Mouse (Mus musculus) forebrain, embryonic 14.5 days (tissue): Measurements from ENCODE around the gene Itpr2. TPM values are rescaled to one million over a fixed set of nuclear protein-coding genes. Genes with fewer than 3 reads are reported as not detected.

Source experiments
- ATAC-seq: fragments of 200-750 bp; cut with Nextera tagmentation; 2 replicates; pipeline ENCODE4 v1.8.0; 2017; ENCODE audit warnings: mild to moderate bottlenecking, moderate library complexity
- DNase-seq: peaks from one replicate; pipeline ENCODE4 v3.0.0-alpha.2; 2015; ENCODE audit warnings: low spot score
- H3K27ac ChIP-seq: fragments of 300-500 bp; sonication (generic); 2 replicates; pipeline ENCODE4 v1.5.1; 2014; ENCODE audit warnings: low read depth, mild to moderate bottlenecking, control low read depth, low read length, moderate library complexity
- H3K27me3 ChIP-seq: fragments of 300-500 bp; sonication (generic); replicated peaks from 2 replicates; pipeline ENCODE4 v1.6.1; 2014; ENCODE audit warnings: low read length, control low read depth, mixed read lengths; ENCODE audit not compliant: control insufficient read depth, insufficient read depth
- H3K36me3 ChIP-seq: fragments of 300-500 bp; sonication (generic); 2 replicates; pipeline ENCODE4 v1.6.1; 2014; ENCODE audit warnings: low read length, control low read depth; ENCODE audit not compliant: control insufficient read depth, insufficient read depth
- H3K4me1 ChIP-seq: fragments of 300-500 bp; sonication (generic); 2 replicates; pipeline ENCODE4 v1.6.1; 2014; ENCODE audit warnings: antibody characterized with exemption, low read length, control low read depth; ENCODE audit not compliant: control insufficient read depth, insufficient read depth
- H3K4me2 ChIP-seq: fragments of 300-500 bp; sonication (generic); 2 replicates; pipeline ENCODE4 v1.6.1; 2014; ENCODE audit warnings: mild to moderate bottlenecking, control low read depth, low read length
- H3K4me3 ChIP-seq: fragments of 300-500 bp; sonication (generic); 2 replicates; pipeline ENCODE4 v1.5.1; 2014; ENCODE audit warnings: low read depth, low read length, control low read depth
- H3K9ac ChIP-seq: fragments of 300-500 bp; sonication (generic); 2 replicates; pipeline ENCODE4 v1.6.1; 2014; ENCODE audit warnings: mild to moderate bottlenecking, low read length, control low read depth, moderate library complexity
- H3K9me3 ChIP-seq: fragments of 300-500 bp; sonication (generic); replicated peaks from 2 replicates; pipeline ENCODE4 v1.6.1; 2016; ENCODE audit warnings: low read length, control low read depth, mixed read lengths; ENCODE audit not compliant: control insufficient read depth
- WGBS: fragments of 180-500 bp; shearing (Covaris S2); extraction: QIAGEN DNeasy Blood & Tissue Kit; methylation state at CpG from one replicate; pipeline ENCODE4 v1.1.7; 2014; 5-methylcytosine and 5-hydroxymethylcytosine counted together
- polyA plus RNA-seq: library from polyadenylated mRNA; unstranded; fragments of >200 nt; fragmentation: Nextera tagmentation; extraction: Ambion mirVana; gene quantifications from 2 replicates; pipeline ENCODE4 v1.2.1, GENCODE M21; 2014

Gene Itpr2
- polyA plus RNA-seq, 1 experiment from 2014 or later, result 2.4 TPM

DNA sequence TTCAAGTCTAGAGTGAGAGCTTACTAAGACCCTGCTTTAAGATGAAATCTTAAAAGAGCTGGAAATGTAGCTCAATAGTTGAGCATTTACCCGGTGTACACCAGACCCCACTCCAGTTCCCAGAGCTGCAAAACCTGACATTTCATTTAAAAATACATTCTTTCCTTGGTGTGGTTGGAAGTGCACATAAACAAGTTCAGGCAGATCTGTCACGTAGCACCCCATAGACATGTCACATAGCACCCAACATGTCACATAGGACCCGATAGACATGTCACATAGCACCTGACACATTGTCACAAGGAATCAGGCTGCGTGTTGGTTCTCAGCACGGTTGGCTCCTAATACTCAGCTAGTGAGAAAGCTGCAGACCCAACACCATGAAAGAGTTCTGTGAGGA is 33.5 kb upstream of the Itpr2 start:
- Histone ChIP-seq H3K27me3 (no peaks in the 10 kb centered on the region), H3K4me2 (no peak overlapping the region), H3K9me3 (no peaks in the 10 kb centered on the region), H3K4me1 (no peaks in the 10 kb centered on the region), H3K4me3 (no peak overlapping the region), H3K9ac (no peak overlapping the region), H3K27ac (no peak overlapping the region), H3K36me3 (no peaks in the 10 kb centered on the region)
- 96% methylated on average over 5 of the region's 5 CpGs for WGBS
- no peak for ATAC-seq
- no peak for DNase-seq

DNA sequence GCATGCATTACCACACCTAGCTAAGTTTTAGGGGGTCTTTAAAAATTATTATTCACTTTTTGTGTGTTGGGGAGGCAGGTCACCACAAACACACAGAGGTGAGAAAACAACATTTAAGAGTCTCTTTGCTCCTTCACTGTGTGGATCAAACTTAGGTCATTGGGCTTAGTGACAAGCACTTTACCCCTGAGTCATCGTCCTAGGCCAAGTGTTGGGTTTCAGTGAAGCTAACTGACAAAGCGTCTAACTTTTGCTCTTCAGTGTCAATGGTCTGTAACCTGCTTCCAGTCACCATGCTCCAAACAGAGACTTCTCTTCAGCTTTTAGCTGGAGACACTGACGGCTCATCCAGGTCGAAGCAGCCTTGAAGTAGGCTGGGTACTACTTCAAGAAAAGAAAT is 31.1 kb upstream of the Itpr2 start:
- no peaks in the 10 kb centered on the region for H3K9me3 ChIP-seq
- no peak overlapping the region for H3K4me3 ChIP-seq
- H3K36me3 ChIP-seq, result no peaks in the 10 kb centered on the region
- no peak for ATAC-seq
- no peaks in the 10 kb centered on the region for H3K4me1 ChIP-seq
- H3K27ac ChIP-seq, result no peak overlapping the region
- DNase-seq, result no peak
- H3K9ac ChIP-seq, result no peak overlapping the region
- no peaks in the 10 kb centered on the region for H3K27me3 ChIP-seq
- H3K4me2 ChIP-seq, result no peak overlapping the region
- 91% methylated on average over 4 of the region's 4 CpGs for WGBS

- H3K9ac ChIP-seq, result no peak overlapping the region
- no peaks in the 10 kb centered on the region for H3K27me3 ChIP-seq
- H3K4me3 ChIP-seq, result no peak overlapping the region
- H3K4me1 ChIP-seq, result no peaks in the 10 kb centered on the region
- DNase-seq (no peak), ATAC-seq (no peak)
- H3K27ac ChIP-seq, result no peak overlapping the region
- no peaks in the 10 kb centered on the region for H3K36me3 ChIP-seq
- WGBS, result 89% methylated on average over 5 of the region's 5 CpGs
- H3K4me2 ChIP-seq, result no peak overlapping the region
- no peaks in the 10 kb centered on the region for H3K9me3 ChIP-seq
Observed at GRCm38 (mm10) chr6:146530769-146531168, 28.7 kb upstream of the Itpr2 start.

DNA sequence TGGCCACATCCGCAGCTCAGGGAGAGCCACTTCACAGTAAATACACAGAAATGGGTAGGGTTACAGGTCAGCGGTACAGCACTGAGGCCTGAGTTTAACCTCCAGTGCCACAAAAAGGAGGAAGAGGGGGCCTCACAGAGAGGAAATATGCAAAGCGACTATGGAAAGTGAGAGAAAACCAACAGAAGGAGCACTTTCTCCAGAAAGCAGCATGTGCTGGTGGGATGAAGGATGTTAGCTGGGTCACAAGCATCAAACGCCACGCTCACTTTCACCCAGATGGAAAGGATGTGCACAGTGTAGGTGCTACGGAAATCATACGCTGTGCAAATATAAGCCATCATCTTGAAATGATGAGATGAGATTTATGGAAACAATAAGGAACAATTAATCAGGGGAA is 28.3 kb upstream of the Itpr2 start:
- Histone ChIP-seq H3K27me3 (no peaks in the 10 kb centered on the region), H3K27ac (no peak overlapping the region), H3K4me1 (no peaks in the 10 kb centered on the region), H3K36me3 (no peaks in the 10 kb centered on the region), H3K4me3 (no peak overlapping the region), H3K4me2 (no peak overlapping the region), H3K9me3 (no peaks in the 10 kb centered on the region), H3K9ac (no peak overlapping the region)
- 89% methylated on average over 7 of the region's 7 CpGs for WGBS
- DNase-seq (no peak), ATAC-seq (no peak)

DNA sequence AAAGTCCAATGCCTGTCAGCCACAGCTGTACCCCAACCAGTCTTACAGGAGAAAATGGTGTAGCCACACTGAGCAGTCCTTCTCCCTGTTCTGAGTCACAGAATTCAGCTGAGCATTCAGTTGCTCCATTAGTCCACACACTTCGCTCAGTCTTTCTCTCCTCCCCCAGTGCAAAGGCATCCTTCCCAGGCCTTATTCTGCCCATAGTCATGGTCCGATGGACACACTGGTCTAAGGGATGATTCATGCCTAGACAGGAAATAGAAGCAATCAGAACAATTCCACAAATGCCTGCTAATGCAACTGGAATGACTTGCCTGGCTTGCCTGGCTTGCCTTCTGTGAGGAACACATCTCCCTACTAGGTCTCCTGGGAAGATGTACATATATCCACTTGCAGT is 25.5 kb upstream of the Itpr2 start:
- Histone ChIP-seq H3K4me1 (no peaks in the 10 kb centered on the region), H3K4me2 (no peak overlapping the region), H3K9me3 (no peaks in the 10 kb centered on the region), H3K4me3 (no peak overlapping the region), H3K27me3 (no peaks in the 10 kb centered on the region), H3K27ac (no peak overlapping the region), H3K9ac (no peak overlapping the region), H3K36me3 (no peaks in the 10 kb centered on the region)
- DNase-seq (no peak), ATAC-seq (no peak)
- 93% methylated on average over 2 of the region's 2 CpGs for WGBS

DNA sequence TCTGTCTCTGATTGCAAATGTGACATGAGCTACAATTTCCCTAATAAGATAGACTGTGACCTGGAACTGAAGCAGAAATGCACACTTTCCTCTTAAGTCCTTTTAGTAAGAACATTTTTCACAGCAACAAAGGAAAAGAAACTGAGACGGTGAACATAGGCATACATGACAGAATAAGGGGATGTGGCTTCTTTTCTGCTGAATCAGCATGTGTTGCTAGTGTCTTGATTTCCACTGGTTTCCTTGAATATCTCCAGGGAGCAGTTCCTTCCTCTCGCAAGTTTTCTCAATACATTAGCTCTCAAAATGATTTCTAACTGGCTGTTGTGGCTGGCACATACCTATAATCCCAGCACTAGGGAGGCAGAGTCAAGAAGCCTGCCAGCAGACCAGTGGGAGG is 23.5 kb upstream of the Itpr2 start:
- ATAC-seq, result no peak
- Histone ChIP-seq H3K9me3 (no peaks in the 10 kb centered on the region), H3K4me2 (no peak overlapping the region), H3K9ac (no peak overlapping the region), H3K36me3 (no peaks in the 10 kb centered on the region), H3K27me3 (no peaks in the 10 kb centered on the region), H3K4me3 (no peak overlapping the region), H3K27ac (no peak overlapping the region), H3K4me1 (no peaks in the 10 kb centered on the region)
- 89% methylated on average over 2 of the region's 2 CpGs for WGBS
- DNase-seq, result no peak

DNA sequence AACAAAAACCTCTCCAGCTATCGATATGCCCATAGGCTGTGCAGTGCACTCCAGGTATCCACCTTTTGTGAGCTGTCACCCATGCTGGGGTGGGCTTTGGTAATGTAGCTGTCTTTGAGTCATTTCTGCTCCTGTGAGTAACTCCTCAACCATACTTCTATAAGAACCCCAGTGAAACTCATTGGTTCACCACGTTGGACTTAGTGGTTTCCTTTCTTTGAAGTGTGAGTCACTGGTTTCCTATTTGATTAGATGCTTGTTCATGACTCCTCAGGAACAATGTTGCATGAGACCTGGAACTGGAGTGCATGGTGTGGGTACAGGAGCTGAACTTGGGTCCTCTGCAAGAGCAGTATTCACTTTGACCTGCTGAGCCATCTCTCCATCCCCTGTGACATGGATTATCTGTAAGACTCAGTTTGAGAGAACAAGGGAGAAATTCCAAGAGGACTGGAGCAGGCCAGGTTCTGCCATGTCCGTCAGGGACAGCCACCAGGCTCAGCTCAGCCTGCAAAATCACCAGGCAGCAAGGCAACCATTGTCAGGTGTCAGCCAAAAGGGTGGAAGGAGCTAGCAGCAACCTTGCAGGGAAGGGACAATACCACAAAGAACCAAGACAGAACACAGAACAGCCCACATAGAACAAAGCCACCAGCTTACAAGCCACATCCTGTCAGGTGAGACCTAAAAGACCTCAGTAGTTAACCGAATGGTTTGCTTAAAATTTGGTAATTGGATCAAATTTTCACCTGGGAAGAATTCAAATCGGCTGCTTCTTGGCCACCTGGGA is 19.6 kb upstream of the Itpr2 start:
- Histone ChIP-seq H3K9ac (no peak overlapping the region), H3K4me1 (no peaks in the 10 kb centered on the region), H3K4me2 (no peak overlapping the region), H3K27ac (no peak overlapping the region), H3K36me3 (no peaks in the 10 kb centered on the region), H3K4me3 (no peak overlapping the region), H3K27me3 (no peaks in the 10 kb centered on the region), H3K9me3 (no peaks in the 10 kb centered on the region)
- DNase-seq (no peak), ATAC-seq (no peak)
- WGBS, result 79% methylated on average over 5 of the region's 5 CpGs

DNA sequence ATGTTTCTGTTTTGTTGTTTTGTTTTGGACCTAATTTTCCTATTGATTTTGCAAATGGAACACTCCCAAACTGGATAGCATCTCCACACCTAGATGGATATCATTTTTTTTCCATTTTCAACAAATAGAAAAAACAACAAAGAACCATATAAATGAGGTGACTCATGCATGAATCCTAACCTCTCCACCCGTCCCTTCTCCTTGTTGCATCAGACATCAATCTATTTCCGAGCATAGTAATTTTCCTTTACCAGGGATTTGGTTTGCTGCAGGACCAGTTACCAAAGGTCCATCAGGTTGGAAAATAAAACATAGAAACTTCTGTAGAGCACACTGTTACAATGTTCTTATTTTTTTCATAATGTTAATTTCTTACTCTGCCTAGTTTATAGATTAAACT is 17.0 kb upstream of the Itpr2 start:
- ATAC-seq, result no peak
- no peak for DNase-seq
- H3K27ac ChIP-seq, result no peak overlapping the region
- WGBS, result 71% methylated on average over 2 of the region's 2 CpGs
- no peaks in the 10 kb centered on the region for H3K4me1 ChIP-seq
- H3K4me2 ChIP-seq, result no peak overlapping the region
- no peak overlapping the region for H3K9ac ChIP-seq
- H3K4me3 ChIP-seq, result no peak overlapping the region
- H3K27me3 ChIP-seq, result no peaks in the 10 kb centered on the region
- no peaks in the 10 kb centered on the region for H3K9me3 ChIP-seq
- H3K36me3 ChIP-seq, result no peaks in the 10 kb centered on the region

- Histone ChIP-seq H3K4me2 (no peak overlapping the region), H3K36me3 (no peaks in the 10 kb centered on the region), H3K9me3 (no peaks in the 10 kb centered on the region), H3K27me3 (no peaks in the 10 kb centered on the region), H3K4me1 (no peaks in the 10 kb centered on the region), H3K4me3 (no peak overlapping the region), H3K27ac (no peak overlapping the region), H3K9ac (no peak overlapping the region)
- DNase-seq (no peak), ATAC-seq (no peak)
- 85% methylated on average over 6 of the region's 6 CpGs for WGBS
Observed at GRCm38 (mm10) chr6:146515936-146516335, 13.9 kb upstream of the Itpr2 start.
